Mouse (Mus musculus) R1 (cell line): ENCODE results near the gene Phlpp1.
A peak's percentile ranks its signal among the peaks of the same experiment; 100 is the strongest.

Experiments used
- DNase-seq: peaks from one replicate; pipeline ENCODE4 v3.0.0-alpha.2; 2018; ENCODE audit warnings: low read depth, low spot score

Phlpp1 gene

DNA sequence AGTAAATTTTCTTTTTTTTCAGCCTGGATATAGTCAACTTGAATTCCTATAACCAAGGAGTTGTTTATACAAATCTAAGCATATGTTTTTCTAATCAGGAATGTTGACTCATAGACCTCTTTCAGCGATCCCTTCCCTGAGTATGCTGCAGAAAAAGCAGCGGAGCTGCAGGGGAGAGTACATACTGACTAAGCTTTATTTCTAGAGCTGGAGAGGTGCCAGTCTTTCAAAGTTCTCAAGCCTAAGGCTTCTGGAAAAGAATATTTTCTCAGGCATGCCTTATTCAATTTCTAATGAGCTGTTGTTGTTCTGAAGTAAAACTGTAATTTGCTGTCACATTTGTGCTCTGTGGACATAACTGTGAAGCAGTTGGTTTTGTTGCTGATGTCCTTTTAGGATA is 70.6 kb downstream of the Phlpp1 start:
- no peak for DNase-seq

DNA sequence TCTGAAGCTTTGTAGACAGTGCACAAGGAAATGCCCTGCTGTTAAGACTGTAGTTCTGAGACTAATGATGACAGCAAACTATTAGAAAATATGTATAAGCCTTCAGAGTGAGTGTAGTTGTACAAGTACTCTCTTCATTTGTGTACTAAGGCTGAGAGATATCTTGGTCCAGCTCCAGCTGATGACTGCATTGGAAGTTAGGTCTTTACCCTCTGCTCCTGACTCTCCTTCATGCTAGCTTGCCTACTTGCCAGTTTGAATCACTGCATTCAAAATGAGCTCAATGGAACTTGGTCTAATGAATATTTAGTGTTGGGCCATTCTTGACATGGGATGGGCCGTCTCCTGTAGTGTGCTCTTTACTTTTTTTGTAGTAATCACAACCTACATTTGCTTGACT is 71.8 kb downstream of the Phlpp1 start:
- DNase-seq, result peak; percentile 16

DNA sequence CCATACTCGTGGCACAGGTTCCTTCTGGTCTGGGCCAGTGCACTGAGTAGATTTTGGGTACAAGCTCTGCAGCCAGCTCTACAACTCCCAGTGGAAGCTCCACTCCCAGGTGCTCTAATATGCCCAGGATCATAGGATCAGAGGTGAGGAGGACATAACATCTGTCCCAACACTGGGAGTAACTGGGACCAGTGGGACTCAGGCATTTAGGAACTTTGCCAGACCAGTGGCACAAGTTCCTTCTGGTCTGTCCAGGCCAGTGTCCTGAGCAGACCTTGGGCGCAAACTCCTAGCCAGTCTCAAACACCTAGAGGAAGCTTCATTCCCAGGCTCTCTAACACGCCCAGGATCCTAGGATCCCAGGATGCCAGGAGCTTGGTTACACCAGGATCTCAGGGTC is 72.7 kb downstream of the Phlpp1 start:
- no peak for DNase-seq

DNA sequence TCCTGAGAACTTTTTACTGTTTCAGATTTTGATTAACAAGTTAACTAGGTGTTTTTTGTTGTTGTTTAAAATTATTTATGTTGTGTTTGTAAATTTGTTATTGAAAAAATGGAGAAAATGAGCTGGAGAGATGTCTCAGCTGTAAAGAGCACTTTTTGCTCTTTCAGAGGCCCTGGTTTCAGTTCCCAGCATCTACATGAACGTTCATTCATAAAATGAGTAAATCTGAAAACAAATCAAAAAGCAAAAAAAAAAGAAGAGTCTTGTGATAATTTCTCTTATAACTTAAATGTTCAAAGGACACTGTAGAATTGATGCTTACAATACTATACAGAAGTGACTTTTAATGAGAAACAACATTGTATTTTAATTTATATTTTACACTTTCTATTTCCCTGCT is 82.5 kb downstream of the Phlpp1 start:
- DNase-seq, result no peak

DNA sequence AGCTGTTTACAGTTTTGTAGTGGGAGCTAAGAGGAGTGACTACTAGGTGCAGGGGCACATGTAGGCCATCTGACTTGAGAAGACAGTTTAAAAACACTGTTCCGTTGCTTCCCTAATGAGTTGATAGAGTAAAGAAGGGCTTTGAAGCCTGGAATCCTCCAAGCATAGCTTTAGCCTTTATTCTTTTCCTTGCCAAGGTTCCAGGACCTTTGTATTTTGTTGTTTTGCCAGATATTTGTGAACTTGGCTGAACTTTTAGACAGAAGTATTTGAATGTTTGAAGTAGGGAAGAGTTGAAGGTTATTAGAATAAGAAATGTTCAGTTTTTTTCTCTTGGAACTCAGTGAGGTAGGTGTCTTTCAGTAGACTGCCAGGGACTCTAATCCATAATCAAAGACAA is 85.6 kb downstream of the Phlpp1 start:
- DNase-seq, result no peak

DNA sequence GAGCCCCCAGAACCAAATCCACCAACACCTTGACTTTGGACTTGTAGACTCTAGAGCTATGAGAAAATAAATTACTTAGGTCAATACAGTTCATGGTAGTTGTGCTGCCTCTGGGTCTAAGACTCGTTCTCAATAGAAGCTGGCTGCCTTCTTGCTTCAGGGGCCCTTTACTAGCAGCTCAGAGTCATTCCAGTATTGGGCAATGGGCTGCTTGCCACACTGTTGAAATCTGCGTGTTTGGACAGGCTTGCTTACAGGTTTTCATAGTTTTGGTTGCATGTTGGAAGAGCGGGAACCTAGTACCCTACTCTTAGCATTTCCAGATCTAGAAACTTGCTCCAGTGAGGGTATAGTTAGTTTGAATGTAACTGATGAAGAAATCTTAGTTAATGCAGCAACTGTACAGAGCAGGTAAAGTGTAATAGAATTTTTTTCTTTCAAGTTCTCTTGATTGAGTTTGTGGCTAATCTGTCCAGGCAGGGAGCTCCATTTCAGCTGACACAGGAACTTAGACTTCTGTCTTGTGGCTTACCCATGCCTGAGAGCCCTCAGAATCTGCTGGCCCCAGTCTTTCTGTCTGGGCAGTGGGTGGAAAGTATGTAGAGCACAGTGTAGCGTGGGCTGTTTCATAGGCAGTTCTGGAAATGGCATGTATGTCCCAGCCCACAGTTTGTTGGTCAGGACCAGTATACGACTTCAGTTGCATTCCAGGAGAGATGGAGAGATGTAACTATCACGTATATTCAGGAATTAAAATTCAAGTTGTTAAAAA is 96.7 kb downstream of the Phlpp1 start:
- no peak for DNase-seq

DNA sequence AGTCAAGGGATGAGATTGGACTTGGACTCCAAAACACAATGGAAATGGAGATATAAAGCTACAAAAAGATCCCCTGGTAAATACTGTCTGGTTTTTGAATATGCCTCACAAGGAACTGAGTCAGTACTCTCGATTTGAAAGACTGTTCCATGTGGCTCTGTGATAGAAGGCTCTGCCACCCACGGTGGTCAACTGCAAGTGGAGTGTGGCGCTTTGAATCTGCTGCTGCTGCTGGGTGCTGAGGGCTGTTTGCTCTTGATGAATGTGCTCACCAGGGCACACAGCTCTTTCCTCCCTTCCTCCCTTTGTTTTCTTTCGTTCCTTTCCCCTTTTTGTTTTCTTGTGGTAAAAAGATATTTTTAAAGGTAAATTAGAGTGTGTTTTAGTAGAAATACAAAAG is 97.8 kb downstream of the Phlpp1 start:
- no peak for DNase-seq

DNA sequence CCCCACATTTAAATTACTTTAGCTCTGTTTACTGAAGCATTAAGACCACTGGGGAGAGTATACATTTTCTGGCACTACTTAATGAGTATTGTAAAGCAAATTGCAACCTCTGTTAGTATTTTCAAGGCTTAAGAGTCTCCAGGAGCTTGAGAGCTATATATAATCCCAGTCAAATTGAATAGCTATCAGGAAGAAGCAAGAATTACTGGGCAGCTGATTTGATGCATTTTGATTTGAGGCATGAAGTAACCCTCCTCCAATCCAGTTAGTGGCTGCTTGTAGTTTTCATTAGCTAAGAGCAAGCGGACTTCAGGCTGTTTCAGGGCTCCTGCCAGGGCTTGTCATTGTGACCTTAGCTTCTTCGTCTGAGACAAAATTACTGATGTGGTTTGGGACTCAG is 101.4 kb downstream of the Phlpp1 start:
- no peak for DNase-seq

DNA sequence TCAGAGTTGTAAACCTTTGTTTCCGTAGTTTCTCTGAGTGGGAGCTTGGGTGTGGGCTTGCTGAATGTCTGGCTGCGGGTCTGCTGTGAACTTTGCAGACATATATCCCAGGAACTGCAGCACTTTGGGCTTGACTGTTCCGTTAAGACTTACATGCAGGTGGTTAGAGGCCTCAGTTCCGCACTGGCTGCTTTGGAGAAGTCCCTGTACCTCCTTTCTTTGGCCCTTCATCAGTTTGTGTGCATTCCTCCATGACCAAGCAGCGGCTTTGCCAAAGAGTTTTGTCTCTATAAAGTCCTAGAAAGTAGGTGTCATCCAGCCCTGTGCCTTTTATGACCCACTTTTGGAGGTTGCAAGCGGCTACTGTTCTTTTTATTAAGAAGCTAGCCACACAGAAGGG is 102.2 kb downstream of the Phlpp1 start:
- no peak for DNase-seq

DNA sequence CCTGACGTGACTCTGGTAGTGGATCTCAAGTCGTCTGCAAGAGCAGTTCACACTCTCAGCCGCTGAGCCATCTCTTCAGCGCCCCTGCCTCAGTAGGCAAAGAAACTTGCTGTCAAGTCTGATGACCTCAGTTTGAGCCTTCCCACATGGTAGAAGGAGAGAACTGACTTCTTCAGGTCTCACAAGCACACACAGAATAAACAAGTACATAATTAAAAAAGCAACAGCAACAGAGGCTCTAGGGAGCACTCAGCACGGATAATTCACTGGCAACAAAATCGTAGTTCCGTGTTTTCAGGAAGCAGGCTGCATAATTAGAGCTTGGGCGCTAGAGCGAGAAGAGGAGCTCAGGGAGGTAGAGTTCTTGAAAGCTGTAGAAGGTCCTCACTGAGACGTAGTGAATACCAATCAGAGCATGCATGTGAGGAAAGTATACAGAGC is 103.0 kb downstream of the Phlpp1 start:
- peak; percentile 26 for DNase-seq

DNA sequence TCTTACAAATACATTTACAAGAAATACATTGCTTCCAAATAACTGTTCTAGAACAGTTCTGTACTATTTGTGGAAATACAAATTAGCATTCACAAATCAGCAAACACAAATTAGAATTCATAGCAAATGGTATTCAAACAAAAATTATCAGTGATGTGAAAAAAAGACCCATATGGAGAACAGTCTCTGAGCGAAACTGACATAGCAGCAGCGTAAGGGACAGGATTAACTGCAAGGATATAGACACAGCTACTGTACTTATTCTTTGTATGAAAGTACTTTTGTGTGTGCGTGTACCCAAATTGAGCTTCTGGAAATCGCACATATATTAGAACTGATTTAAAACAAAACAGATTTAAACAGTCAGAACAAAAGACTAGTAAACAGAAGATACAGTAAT is 103.6 kb downstream of the Phlpp1 start:
- DNase-seq, result no peak

DNA sequence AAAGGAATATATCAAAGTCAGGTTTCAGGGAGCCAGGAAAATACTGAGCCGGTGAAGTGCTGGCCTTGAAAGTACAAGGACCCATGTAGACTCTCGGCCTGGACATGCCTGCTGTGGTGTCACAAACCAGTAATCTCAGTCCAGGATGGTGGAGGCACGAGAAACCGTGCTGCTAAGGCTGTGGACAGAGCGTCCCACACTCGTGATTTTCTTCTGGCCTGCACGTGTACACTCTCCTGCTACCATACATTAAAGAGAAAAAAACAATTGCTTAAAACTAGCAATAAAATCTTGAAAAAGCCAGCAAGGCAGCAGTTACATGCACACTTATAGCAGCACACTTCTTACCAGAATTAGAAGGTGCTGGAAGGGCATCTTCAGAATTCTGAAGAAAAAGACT is 104.2 kb downstream of the Phlpp1 start:
- DNase-seq, result no peak

DNA sequence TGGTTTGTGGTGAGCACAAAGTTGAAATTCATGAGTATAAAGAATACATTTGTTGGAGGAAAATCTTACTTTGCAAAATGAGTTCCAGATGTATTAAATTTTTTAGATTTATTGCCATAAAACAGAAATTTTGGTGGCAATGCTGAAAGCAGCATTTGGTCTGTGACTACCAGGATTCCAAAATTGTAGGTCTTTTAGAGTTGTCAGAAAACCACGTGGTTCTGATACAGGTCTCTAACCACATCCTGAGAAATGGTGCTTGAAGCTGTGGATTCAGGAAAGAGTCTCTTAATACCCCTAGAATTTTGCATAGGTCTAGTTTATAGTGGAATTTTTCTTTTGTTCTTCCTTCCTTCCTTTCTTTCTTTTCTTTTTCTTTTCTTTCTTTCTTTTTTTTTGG is 105.3 kb downstream of the Phlpp1 start:
- no peak for DNase-seq

DNA sequence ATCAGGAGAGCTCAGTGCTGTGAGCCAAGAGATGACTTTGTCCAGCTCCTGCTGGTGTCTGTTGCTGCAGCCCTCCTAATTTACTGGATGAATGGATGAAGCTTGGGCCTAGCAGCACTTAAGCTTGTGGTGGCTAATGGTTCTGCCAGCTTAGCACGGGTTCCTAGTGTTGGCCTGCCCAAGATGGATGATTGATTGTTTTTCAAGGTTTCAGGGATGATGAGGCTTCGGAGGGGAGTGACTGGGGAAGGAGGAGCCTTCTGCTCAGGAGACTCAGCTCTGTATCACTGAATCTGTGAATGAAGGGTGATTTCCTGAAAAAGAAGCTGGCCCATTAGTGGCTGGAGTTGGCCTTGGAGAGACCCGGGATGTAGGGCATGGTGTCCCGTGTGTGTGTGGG is 105.7 kb downstream of the Phlpp1 start:
- DNase-seq, result no peak

DNA sequence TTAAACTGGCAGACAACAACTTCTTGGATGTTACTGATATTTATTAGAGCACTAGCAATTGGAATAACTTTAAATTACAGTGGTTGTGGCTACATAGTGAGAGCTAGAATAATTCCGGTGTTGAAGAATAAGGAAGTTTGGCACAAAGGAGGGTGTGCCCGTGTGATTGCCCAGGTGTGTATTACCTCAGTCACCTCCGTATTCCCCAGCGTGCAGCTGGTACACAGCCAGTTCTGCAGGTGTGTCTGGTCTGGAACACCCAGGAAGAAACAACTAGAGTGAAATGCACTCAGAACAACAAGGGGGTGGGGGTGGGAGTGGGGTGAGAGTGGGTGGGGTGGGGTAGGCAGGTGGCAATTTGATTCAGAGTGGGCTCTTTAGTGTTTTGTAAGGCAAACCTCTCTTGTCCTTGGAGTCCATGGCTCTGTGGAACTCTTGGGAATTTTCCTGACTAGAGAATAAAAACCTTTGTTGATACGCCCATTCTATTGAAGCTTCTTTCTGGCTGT is 107.1 kb downstream of the Phlpp1 start:
- DNase-seq, result peak; percentile 34

DNA sequence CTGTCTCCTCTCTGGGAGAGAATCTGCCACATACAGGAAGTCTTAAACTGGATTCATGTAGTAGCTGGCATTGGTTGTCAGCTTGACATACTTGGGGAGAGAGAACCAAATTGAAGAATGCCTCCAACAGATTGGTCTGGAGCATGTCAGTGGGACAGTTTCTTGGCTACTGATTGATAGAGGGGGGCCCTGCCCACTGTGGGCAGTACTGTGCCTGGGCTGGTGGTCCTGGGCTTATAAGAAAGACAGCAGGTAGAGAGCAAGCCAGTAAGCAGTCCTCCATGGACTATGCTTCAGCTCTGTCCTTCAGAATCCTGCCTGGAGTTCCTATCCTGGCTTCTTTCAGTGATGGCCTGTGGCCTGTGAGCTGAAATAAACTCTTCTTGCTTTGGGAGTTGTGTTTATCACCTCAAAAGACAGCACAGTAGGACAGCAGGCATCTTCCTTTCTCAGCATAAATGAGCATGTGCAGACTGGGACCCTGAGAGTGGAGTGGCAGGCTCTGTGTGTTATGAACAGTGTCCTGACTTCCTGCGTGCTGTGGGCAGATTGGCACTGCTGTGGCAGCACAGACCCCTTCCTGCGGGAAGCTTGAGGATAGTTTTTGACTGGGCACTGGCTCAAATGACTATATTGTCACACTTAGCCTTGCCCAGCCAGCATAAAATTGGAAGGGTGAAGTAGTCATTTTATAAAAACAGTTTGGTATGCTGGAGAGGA is 108.0 kb downstream of the Phlpp1 start:
- no peak for DNase-seq

DNA sequence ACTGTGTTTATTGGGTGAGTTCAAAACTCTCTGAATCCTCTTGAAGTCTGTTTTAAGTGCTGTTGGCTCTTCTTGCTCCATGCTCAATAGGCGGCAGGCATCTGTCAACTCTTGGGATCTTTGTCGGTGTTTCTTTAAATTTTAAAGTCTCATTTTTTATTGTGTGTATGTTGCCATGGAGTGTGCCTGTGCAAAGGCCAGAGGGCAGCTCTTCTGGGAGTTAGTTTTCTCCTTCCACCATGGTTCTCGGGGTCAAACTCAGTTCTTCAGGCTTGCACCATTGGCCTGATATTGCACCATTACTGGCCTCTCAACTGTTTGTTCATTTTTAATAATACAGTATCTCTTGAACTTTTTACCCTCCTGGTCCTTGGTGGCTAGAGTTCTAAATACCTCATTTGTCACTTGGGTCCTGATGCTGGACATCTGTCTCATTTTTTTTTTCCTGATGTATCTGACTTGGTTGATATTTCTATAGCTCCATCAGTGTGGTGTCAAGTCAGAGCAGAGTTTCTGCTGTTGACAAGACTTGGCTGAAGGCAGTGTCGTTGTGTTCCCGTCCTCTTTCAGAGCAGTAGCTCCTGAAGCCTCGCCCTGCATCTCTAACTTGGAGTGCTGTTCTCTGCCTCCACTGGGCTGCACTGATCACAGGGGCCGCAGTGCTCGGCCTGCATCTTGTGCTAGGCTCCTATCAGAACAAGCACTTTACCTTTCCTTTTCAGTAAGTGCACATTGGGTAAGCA is 108.8 kb downstream of the Phlpp1 start:
- DNase-seq, result no peak

DNA sequence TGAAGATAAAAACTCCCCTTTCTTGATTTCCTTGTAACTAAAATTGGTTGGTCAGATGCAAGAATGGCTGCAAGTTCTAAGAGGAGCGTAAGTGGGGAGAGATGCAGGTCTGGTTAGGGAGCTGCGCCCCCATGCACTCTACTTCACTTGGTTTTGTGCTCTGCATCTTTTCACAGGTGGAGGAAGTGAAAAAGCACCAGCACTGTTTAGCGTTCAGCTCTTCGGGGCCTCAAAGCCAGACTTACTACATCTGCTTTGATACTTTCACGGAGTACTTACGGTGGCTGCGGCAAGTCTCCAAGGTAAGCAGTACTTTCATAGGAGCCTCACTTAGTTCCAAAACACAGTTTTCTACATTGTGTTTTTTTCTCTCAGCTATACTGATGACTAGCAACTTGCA is 115.3 kb downstream of the Phlpp1 start:
- DNase-seq, result no peak

DNA sequence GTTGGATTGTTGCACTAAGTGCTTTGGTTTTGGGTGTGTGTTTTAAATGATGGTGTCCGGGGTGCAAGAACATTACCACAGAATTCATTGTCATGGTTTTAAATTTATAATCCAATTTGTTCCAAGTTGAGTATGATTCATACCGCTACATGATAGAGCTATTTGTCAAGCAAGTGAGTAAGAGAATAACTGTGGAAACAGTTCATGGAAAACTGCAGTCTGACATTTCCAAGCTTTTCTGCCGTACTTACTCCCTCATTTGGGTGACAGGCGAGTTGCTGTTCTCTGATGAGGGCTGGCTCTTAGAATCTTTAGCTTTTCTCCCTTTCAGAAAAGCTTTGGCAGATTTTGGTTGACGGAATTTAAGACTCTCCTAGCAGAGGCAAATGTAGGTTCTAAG is 117.5 kb downstream of the Phlpp1 start:
- no peak for DNase-seq

DNA sequence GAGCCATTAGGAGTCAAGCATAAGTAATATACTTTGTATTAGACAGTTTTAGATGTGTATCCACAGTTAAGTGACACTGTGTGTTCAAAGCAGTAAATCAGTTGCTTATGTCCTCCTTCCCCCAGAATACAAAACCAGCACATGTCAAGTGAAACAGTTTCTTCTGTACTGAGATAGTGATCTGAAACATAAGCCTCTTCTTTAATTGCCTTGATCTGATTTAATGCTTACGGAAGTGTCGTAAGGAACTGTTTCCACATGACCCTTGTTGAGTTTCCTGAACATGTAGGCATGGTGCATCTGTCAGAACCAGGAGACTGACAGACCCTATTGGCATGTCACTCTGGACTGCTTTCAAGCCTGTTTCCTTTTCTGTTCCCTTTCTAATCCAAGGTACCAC is 118.0 kb downstream of the Phlpp1 start:
- DNase-seq, result no peak

DNA sequence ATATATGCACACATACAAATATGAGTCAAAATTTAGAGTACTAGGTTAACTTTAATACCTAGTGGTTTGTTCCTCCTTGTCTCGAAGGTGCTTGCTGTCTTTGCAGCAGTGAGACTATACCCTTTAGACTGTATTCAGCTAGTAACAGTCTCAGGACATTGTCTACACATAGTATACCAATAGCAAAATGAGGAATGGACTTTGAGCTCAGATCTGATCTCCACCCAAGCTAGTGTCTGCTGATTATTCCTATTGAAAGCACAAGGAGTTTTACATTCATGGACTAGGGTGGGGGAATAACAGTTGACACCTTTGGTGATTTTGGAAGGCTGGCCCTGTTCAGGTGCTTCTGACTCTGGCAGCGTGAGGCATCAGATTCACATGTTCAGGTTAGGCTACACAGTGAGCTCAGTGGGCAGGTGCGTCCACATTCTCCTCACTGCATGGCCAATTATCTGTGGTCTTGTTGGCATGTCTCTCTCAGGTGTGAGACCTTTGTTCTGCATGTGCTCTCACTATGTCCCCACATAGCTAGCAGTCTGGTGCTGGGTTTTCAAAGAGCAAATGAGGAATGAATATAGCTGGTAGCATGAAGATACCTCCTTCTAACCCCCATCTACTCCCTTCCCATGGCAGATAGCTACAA is 138.0 kb downstream of the Phlpp1 start:
- no peak for DNase-seq

DNA sequence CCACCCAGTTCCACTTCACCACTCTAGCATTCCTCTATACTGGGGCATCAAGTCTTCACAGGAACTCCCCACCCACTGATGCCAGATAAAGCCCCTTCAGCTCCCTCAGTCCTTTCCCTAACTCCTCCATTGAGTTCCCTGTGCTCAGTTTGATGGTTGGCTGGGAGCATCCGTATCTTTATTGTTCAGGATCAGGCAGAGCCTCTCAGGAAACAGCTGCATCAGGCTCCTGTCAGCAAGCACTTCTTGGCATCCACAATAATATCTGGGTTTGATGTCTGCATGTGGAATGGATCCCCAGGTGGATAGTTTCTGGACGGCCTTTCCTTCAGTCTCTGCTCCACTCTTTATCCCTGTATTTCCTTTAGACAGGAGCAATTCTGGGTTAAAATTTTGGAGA is 138.7 kb downstream of the Phlpp1 start:
- DNase-seq, result no peak
